Mouse (Mus musculus) megakaryocyte, embryonic 14.5 days (primary cell): ENCODE data around the gene Wwc1.

Experiments used
- FLI1 ChIP-seq: IDR thresholded peaks from 2 replicates; pipeline ENCODE4 v1.6.1; 2012; ENCODE audit warnings: low read length, inconsistent platforms, mixed read lengths
- GATA1 ChIP-seq: IDR thresholded peaks from 3 replicates; pipeline ENCODE4 v1.6.1; 2012; ENCODE audit warnings: mixed read lengths, low read length, inconsistent platforms, borderline replicate concordance

GRCm38 (mm10) chr11:35878559-35878897 lies 101.8 kb downstream of the Wwc1 start:
- TF ChIP-seq FLI1 (no peak), GATA1 (no peak)
